Mouse (Mus musculus): ENCODE data around the gene Prkaa1.
"Not testable (repeated sequence)": the region's sequence is repeated elsewhere in the genome, so short reads cannot be mapped to it uniquely, and the experiment has no call there.

The Prkaa1 gene

DNA sequence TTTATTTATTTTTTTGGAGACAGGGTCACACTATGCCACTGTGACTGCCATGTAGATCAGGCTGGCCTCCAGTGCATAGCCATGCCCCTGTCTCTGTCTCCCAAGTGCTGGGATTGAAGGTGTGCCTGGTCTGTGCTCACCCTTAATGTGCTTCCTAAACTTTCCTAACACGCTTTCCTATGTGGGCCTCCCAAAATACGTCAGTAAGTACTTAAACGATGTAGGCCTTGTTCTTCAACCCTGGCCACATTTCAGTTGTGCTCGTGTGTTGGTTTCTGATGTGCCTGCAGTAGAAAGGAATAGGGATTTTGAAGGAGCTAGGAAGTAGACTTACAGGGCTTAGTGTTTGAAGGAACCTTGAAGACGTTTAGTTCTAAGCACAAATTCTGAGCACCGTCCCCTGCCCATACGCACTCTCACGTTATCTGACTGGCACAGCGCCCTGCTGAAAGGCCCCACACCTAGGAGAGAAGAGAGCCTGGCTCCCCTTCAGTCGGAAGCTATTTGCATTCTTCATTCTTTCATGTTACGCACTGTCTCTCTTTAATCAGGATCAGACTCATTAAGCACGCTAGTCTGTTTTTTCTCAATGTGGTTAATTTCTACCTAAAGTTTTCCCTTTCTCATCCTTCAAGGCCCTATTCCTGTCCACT is 21.6 kb downstream of the Prkaa1 start:
- DNase-seq (ENCODE audit: low read depth, low spot score): no peak

GRCm38 (mm10) chr15:5173217-5173820 is 29.7 kb downstream of the Prkaa1 start:
- no peak for DNase-seq (ENCODE audit: low read depth, low spot score)

GRCm38 (mm10) chr15:5184668-5185330 is 41.1 kb downstream of the Prkaa1 start:
- no peak for DNase-seq (ENCODE audit: low read depth, low spot score)

- peak; percentile 77 for DNase-seq (ENCODE audit: low read depth, low spot score)
Measured at GRCm38 (mm10) chr15:5185366-5186292, 42.0 kb downstream of the Prkaa1 start, which contains the start of gene Ttc33. Gene Ttc33 (plus strand): TSS chr15:5185525.

DNA sequence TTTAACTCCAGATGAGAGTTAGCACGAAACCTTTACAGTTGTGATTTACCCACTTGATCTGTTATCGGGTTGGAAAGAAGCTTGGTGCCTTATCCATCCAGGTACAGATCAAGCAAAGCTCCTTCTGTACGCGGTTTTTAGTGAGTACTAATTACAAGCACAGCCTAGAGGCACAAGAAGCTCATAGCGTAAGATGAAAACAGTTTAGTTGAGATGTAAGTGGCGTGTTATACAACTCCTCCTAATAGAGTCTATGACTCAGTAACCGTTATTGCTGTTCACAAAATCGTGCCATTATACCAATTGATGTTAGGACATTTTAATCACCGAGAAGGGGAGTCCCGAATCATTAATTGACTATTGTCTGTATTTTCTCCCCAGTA is 42.6 kb downstream of the Prkaa1 start:
- no peak for DNase-seq (ENCODE audit: low read depth, low spot score)

- DNase-seq (ENCODE audit: low read depth, low spot score): no peak
Measured at GRCm38 (mm10) chr15:5187116-5187515, 43.5 kb downstream of the Prkaa1 start.

- no peak for DNase-seq (ENCODE audit: low read depth, low spot score)
Measured at GRCm38 (mm10) chr15:5188029-5188428, 44.4 kb downstream of the Prkaa1 start.

- DNase-seq (ENCODE audit: low read depth, low spot score): no peak
Measured at GRCm38 (mm10) chr15:5189504-5190093, 45.9 kb downstream of the Prkaa1 start.

- no peak for DNase-seq (ENCODE audit: low read depth, low spot score)
Measured at GRCm38 (mm10) chr15:5193833-5194232, 50.2 kb downstream of the Prkaa1 start.

DNA sequence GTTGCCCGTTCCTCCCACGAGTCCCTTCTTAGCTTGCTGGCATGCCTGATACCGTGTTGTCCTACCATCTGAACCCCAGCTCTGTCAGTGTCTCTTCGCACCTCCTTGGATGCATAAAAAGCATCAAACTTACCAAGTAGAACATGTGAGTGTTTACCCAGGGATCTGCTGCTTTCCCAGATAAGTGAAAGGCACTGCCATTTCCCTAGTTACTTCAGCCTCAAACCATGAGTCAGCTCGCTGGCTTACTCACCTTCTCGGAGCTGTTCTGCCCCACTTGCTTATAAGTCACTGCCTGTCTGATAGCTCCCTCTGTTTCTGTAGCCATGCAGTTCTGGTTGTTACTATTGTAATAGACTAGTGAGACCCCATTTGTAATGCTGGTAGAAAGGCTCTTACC is 50.8 kb downstream of the Prkaa1 start:
- no peak for DNase-seq (ENCODE audit: low read depth, low spot score)

DNA sequence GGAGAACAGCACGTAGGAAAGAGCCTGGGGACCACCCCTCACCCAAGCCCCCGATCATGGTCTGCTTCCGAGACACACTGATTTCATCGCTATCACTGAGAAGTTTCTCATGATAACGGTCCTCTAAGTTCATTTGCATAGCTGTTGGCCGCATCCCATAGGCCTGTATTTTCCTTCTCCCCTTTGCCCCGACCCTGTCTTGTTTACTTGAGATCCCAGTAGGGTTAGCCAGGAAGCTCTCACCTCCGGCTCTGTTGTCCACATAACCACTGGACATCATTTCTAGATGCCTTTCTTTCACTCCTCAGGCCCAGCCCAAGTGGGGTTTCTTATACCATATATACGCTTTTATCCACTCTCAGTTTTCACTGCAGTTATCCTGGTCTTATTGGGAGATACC is 51.3 kb downstream of the Prkaa1 start:
- no peak for DNase-seq (ENCODE audit: low read depth, low spot score)

GRCm38 (mm10) chr15:5195987-5196514 is 52.4 kb downstream of the Prkaa1 start:
- no peak for DNase-seq (ENCODE audit: low read depth, low spot score)

DNA sequence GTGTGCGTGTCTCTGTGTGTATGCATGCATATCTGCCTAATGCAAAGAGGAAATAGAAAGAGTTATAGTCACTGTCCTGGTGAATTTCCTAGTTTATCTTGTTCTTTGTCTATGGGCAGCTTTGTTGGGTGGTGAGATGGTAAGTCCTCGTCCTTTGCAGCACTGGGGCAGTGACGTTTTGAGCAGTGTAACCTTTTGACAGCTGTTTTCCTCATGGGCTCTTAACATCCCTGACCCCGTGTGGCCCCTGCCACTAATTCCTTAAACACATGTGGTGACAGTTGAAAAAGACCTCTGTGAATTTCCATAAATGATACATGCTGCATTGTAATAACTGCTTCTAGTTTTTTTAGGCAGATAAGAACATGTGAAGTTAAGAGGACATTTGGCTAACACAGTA is 53.0 kb downstream of the Prkaa1 start:
- no peak for DNase-seq (ENCODE audit: low read depth, low spot score)

DNA sequence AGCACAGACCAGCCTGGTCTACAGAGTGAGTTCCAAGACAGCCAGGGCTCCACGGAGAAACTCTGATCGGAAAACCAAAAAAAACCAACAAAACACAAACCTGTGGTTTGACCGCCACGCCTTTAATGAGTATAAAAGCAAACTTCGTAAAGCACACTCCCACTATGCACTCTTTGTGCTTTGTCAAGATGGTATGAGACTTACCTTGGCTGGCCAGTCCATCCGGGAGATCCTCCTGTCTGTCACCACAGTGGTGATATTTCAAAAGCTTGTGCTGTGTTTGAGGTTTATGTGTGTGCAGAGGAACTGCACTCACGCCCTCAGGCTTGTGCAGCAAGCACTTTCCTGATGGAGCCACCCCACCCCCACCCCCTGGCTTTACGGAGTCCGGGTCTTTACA is 61.6 kb downstream of the Prkaa1 start:
- DNase-seq (ENCODE audit: low read depth, low spot score): no peak

DNA sequence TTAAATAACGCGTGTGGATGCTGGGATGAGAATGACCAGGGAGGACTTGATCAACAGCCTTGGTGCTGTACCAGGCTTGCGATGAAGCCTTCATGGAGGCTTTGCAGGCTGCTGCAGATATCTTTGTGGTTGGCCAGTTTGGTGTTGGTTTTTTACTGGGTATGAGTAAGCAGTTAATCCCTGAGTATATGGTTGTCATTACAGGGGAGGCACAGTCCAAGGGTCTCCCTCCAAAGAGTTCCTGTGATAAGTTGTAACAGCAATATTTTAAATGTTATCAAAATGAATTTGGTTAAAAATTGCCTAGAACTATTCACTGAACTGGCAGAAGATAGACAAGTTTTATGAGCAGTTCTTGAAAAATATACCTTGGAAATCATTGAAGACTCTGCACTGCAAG is 65.5 kb downstream of the Prkaa1 start:
- no peak for DNase-seq (ENCODE audit: low read depth, low spot score)

- DNase-seq (ENCODE audit: low read depth, low spot score): no peak
Measured at GRCm38 (mm10) chr15:5220491-5220890, 76.8 kb downstream of the Prkaa1 start.

DNA sequence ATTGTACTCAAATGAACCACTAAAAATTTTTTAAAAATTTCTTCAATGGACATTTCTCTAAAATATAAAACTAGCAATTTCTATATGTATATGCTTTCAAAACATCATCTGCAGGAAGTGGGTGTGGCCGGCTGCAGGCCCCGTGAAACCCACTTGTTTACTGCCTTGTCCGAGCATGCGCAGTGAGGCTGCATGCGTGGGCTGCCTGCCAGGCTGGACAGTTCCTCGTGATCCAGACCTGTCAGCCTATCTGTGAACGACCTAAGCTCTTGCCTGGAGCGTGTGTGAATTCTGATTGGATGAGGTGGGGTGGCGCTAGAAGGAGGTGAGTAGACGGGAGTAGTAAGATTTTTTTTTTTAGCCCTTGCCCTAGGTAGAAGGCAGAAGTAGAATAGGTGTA is 87.1 kb downstream of the Prkaa1 start:
- DNase-seq (ENCODE audit: low read depth, low spot score): not testable (repeated sequence)

Measured in retina, postnatal 7 days (tissue).